In genomic region chr4:141194553-141194952, GRCm38 (mm10) we compare ENCODE assay signal across 29 mouse cellular contexts. TPM values are rescaled to one million over a fixed set of nuclear protein-coding genes. Genes with fewer than 3 reads are reported as not detected.
"Had no signal": no experiment of that assay in that cellular context is flagged by ENCODE, and none has a peak within 500 bp of the region (broad histone marks: within the 10 kb centered on the region; RNA-seq: fewer than 3 reads in every experiment).

No protein-coding gene starts in this region.

- H3K4me2 ChIP-seq: embryonic facial prominence, embryonic 12.5 days; embryonic facial prominence, embryonic 15.5 days; forebrain, embryonic 12.5 days; forebrain, embryonic 13.5 days; forebrain, embryonic 15.5 days; heart, embryonic 11.5 days had no signal

- H3K9me3 ChIP-seq: embryonic facial prominence, embryonic 12.5 days; embryonic facial prominence, embryonic 15.5 days; forebrain, embryonic 12.5 days; forebrain, embryonic 13.5 days; forebrain, embryonic 15.5 days; heart, embryonic 10.5 days had no signal

- H3K27ac ChIP-seq: embryonic facial prominence, embryonic 12.5 days; embryonic facial prominence, embryonic 15.5 days; forebrain, embryonic 10.5 days; forebrain, embryonic 12.5 days; forebrain, embryonic 13.5 days; forebrain, embryonic 15.5 days; gastrocnemius, adult 2 months; heart, adult 2 months; heart, embryonic 10.5 days had no signal

- DNase-seq: cerebellum, adult 9-10 months; cerebellum, adult 9-11 months; cerebellum, postnatal 10 days; cerebellum, postnatal 14 days; cerebellum, postnatal 25 days; cerebellum, postnatal 36 days; embryo, embryonic 11 days; forebrain, postnatal 0 days; gastrocnemius, adult 2 months; gastrocnemius, postnatal 10 days; gastrocnemius, postnatal 14 days; gastrocnemius, postnatal 25 days; gastrocnemius, postnatal 36 days; heart, adult 11 months; heart, adult 18-20 months; heart, adult 2 months had no signal

- H3K4me1 ChIP-seq: embryonic facial prominence, embryonic 12.5 days; embryonic facial prominence, embryonic 15.5 days; forebrain, embryonic 12.5 days; forebrain, embryonic 13.5 days; forebrain, embryonic 15.5 days; heart, embryonic 10.5 days had no signal

- H3K27me3 ChIP-seq: embryonic facial prominence, embryonic 12.5 days; embryonic facial prominence, embryonic 15.5 days; forebrain, embryonic 12.5 days; forebrain, embryonic 13.5 days; forebrain, embryonic 15.5 days had no signal

- H3K9ac ChIP-seq: embryonic facial prominence, embryonic 12.5 days; embryonic facial prominence, embryonic 15.5 days; forebrain, embryonic 12.5 days; forebrain, embryonic 13.5 days; forebrain, embryonic 15.5 days; forebrain, postnatal 0 days had no signal

- ATAC-seq: forebrain, embryonic 13.5 days; forebrain, embryonic 14.5 days; forebrain, embryonic 15.5 days; forebrain, embryonic 16.5 days; forebrain, postnatal 0 days had no signal

- H3K4me3 ChIP-seq: embryonic facial prominence, embryonic 12.5 days; embryonic facial prominence, embryonic 15.5 days; erythroblast, embryonic 14.5 days; forebrain, embryonic 10.5 days; forebrain, embryonic 12.5 days; forebrain, embryonic 13.5 days; forebrain, embryonic 15.5 days; gastrocnemius, adult 2 months; heart, adult 2 months; heart, embryonic 10.5 days had no signal

RNA-seq across cellular contexts. Expression of gene Rsg1, which starts 19.2 kb away (rescaled TPM):
- total RNA-seq: gastrocnemius, adult 2 months; gastrocnemius, postnatal 36 days had no signal
- polyA plus RNA-seq: erythroblast, embryonic 14.5 days had no signal

RNA-seq across cellular contexts. Expression of gene Arhgef19, which starts 44.7 kb away (rescaled TPM):
- total RNA-seq: common myeloid progenitor, adult 5-6 weeks; granulocyte monocyte progenitor cell, adult 5-6 weeks had no signal
